Mouse (Mus musculus) intestine, postnatal 0 days (tissue): ENCODE measurements around the gene Cfap77. TPM values are rescaled to one million over a fixed set of nuclear protein-coding genes. Genes with fewer than 3 reads are reported as not detected.

Experiments
- ATAC-seq: fragments of 200-750 bp; cut with Nextera tagmentation; 2 replicates; pipeline ENCODE4 v1.8.0; 2017; ENCODE audit warnings: mild to moderate bottlenecking, moderate TSS enrichment, moderate library complexity
- H3K27ac ChIP-seq: fragments of 300-500 bp; sonication (generic); 2 replicates; pipeline ENCODE4 v1.5.1; 2014; ENCODE audit warnings: mild to moderate bottlenecking, low read depth, low read length, moderate library complexity
- H3K27me3 ChIP-seq: fragments of 300-500 bp; sonication (generic); replicated peaks from 2 replicates; pipeline ENCODE4 v1.6.1; 2014; ENCODE audit warnings: low read length, mixed read lengths; ENCODE audit not compliant: control insufficient read depth, insufficient read depth
- H3K36me3 ChIP-seq: fragments of 300-500 bp; sonication (generic); 2 replicates; pipeline ENCODE4 v1.6.1; 2014; ENCODE audit warnings: mild to moderate bottlenecking, moderate library complexity; ENCODE audit not compliant: control insufficient read depth, insufficient read depth
- H3K4me1 ChIP-seq: fragments of 300-500 bp; sonication (generic); replicated peaks from 2 replicates; pipeline ENCODE4 v1.6.1; 2014; ENCODE audit warnings: antibody characterized with exemption, low read length, mixed read lengths; ENCODE audit not compliant: control insufficient read depth, insufficient read depth
- H3K4me2 ChIP-seq: fragments of 300-500 bp; sonication (generic); replicated peaks from 2 replicates; pipeline ENCODE4 v1.6.1; 2014; ENCODE audit warnings: low read depth, mild to moderate bottlenecking, moderate library complexity
- H3K4me3 ChIP-seq: fragments of 300-500 bp; sonication (generic); 2 replicates; pipeline ENCODE4 v1.5.1; 2014; ENCODE audit warnings: low read depth, low read length
- H3K9ac ChIP-seq: fragments of 300-500 bp; sonication (generic); 2 replicates; pipeline ENCODE4 v1.6.1; 2014; ENCODE audit warnings: mild to moderate bottlenecking, low read depth, low read length
- H3K9me3 ChIP-seq: fragments of 300-500 bp; sonication (generic); 2 replicates; pipeline ENCODE4 v1.6.1; 2016; ENCODE audit warnings: mixed run types; ENCODE audit not compliant: control insufficient read depth
- CTCF ChIP-seq: sonication (generic); IDR thresholded peaks from 2 replicates; pipeline ENCODE4 v1.5.1; 2016; ENCODE audit warnings: low read depth, mild to moderate bottlenecking, control low read depth, antibody characterized with exemption, moderate library complexity
- WGBS: fragments of 180-500 bp; shearing (Covaris S2); extraction: QIAGEN DNeasy Blood & Tissue Kit; methylation state at CpG from one replicate; pipeline ENCODE4 v1.1.7; 2014; 5-methylcytosine and 5-hydroxymethylcytosine counted together
- polyA plus RNA-seq: library from polyadenylated mRNA; unstranded; fragments of >200 nt; fragmentation: Nextera tagmentation; extraction: Ambion mirVana; gene quantifications from 2 replicates; pipeline ENCODE4 v1.2.1, GENCODE M21; 2015

Cfap77 gene
- polyA plus RNA-seq, 1 experiment from 2014 or later, result 0.08 TPM

DNA sequence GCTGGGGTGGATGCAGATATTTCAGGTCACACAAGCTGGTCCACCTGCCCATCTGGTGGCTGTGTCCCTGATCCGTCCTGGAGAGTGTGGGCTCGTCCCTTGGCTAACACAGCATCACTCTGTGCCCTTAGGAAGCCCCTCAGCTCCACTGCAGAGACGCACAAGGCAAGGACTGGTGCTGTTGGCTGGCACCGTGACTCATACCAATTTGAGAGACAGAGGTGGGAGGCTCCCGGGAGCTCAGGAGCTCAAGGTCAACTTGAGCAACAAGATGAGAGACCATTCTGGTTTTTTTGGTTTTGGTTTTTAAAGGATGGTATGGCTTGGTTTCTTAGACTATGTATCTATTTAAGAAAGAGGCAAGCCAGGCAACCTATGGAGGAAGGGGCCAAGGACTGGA lies 42.3 kb downstream of the Cfap77 start:
- no peak overlapping the region for H3K27ac ChIP-seq
- H3K36me3 ChIP-seq, result no peaks in the 10 kb centered on the region
- no peak for TF ChIP-seq CTCF
- H3K9ac ChIP-seq, result no peak overlapping the region
- no peaks in the 10 kb centered on the region for H3K4me1 ChIP-seq
- no peak overlapping the region for H3K4me2 ChIP-seq
- H3K27me3 ChIP-seq, result no peaks in the 10 kb centered on the region; the same call in 1 of the 2 replicates
- ATAC-seq, result no peak
- no peak overlapping the region for H3K4me3 ChIP-seq
- 71% methylated on average over 5 of the region's 5 CpGs for WGBS
- no peaks in the 10 kb centered on the region for H3K9me3 ChIP-seq

DNA sequence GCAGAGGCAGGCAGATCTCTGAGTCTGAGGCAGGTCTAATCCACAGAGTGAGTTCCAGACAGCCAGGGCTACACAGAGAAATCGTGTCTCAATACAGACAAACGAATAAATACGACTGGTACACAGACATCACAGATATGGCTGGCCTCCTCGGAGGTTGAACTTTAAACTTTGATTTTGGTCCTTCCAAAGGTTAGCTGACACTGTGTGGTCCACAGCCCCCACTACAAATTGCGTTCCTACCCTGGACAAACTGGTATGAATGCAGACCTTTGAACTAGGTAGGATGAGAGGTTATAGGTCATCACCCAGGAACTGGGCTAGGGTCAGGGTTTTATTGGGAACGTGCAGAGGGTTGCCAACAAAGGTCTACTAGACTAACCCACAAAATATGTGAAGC lies 47.2 kb downstream of the Cfap77 start:
- H3K27me3 ChIP-seq, result no peaks in the 10 kb centered on the region; the same call in 1 of the 2 replicates
- H3K4me3 ChIP-seq, result no peak overlapping the region
- no peak overlapping the region for H3K27ac ChIP-seq
- no peaks in the 10 kb centered on the region for H3K9me3 ChIP-seq
- no peak for TF ChIP-seq CTCF
- H3K4me1 ChIP-seq, result no peaks in the 10 kb centered on the region
- H3K9ac ChIP-seq, result no peak overlapping the region
- ATAC-seq, result no peak
- WGBS, result 67% methylated on average over 6 of the region's 6 CpGs
- no peaks in the 10 kb centered on the region for H3K36me3 ChIP-seq
- H3K4me2 ChIP-seq, result no peak overlapping the region

DNA sequence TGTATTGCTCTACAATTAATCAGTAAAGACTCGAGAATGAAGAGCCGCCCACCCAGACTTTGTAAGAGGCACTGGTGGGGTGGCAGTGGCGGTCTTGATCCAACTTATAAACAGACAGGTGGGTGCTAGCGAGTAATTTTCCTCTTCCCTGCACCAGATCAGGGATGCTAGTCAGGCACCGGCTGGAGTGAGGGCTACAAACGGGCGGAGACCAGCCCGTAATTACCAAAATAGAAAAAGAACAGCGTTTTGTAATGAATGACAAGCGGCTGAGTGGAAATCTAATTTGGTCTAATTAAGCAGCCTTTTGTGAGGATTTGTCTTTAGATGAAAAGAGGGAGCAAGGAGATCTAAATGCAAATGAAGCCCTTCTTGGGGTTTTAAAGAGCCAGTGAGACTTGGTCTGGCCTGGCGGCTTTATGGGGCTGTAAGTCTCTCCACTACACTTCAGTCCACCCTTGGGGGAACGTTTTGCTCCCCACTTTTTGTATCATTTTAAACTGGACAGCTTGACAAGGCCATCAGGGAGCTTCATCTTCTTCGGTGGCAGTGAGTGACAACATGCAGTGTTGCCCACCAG lies 48.3 kb downstream of the Cfap77 start:
- 77% methylated on average over 13 of the region's 13 CpGs for WGBS

DNA sequence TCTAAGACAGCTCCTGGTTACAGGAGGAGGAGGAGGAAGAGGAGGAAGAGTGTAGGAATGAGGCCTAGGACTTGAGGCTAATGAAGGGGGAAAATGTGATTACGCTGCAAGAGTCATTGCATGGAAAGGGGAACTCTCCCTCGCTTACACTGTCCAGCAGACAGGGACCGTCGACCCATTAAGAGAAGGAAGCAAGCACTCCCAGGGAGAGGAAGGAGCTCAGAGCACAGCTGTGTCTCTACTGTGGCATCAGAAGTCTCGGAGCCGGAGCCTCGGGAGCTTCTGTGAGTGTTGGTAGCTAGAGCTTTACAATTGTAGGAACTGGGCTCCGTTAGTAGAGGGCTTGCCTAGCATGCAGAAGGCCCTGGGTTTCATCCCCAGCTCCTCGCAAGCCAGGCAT lies 50.8 kb downstream of the Cfap77 start:
- Histone ChIP-seq H3K27ac (no peak overlapping the region), H3K4me3 (no peak overlapping the region), H3K4me2 (no peak overlapping the region), H3K4me1 (no peaks in the 10 kb centered on the region), H3K36me3 (no peaks in the 10 kb centered on the region), H3K9me3 (no peaks in the 10 kb centered on the region), H3K9ac (no peak overlapping the region), H3K27me3 (no peaks in the 10 kb centered on the region)
- no peak for ATAC-seq
- TF ChIP-seq CTCF, result no peak
- 67% methylated on average over 9 of the region's 9 CpGs for WGBS

More for the DNA sequence above, 48.3 kb downstream of the Cfap77 start:
- no peak for TF ChIP-seq CTCF
- Histone ChIP-seq H3K4me1 (no peaks in the 10 kb centered on the region), H3K4me3 (no peak overlapping the region), H3K36me3 (no peaks in the 10 kb centered on the region), H3K27ac (no peak overlapping the region), H3K9me3 (no peaks in the 10 kb centered on the region), H3K9ac (no peak overlapping the region), H3K4me2 (no peak overlapping the region), H3K27me3 (no peaks in the 10 kb centered on the region; the same call in 1 of the 2 replicates)
- ATAC-seq, result no peak

DNA sequence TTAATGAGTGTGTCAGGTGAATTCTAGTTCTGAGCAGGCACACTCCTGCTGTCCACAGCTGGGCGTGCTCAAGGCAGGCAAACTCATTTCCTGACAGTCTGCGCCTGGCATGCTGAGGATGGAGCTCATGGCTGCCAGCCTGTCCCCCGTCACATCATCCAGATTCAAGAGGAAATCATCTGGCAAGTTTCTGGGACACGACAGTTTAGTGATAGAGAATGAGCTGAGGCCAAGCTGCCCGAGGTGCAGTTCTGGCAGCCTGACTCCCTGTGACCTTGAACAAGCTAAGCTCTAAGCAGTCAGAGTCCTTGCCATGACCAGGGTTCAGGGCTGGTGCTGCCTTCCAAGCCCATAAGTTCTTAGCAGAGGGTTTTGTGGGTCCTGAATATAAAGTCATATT lies 56.6 kb downstream of the Cfap77 start:
- Histone ChIP-seq H3K4me1 (no peaks in the 10 kb centered on the region), H3K36me3 (no peaks in the 10 kb centered on the region), H3K27ac (no peak overlapping the region), H3K9me3 (no peaks in the 10 kb centered on the region), H3K4me2 (no peak overlapping the region), H3K9ac (no peak overlapping the region), H3K27me3 (no peaks in the 10 kb centered on the region), H3K4me3 (no peak overlapping the region)
- TF ChIP-seq CTCF, result no peak
- ATAC-seq, result no peak
- WGBS, result 57% methylated on average over 5 of the region's 5 CpGs

DNA sequence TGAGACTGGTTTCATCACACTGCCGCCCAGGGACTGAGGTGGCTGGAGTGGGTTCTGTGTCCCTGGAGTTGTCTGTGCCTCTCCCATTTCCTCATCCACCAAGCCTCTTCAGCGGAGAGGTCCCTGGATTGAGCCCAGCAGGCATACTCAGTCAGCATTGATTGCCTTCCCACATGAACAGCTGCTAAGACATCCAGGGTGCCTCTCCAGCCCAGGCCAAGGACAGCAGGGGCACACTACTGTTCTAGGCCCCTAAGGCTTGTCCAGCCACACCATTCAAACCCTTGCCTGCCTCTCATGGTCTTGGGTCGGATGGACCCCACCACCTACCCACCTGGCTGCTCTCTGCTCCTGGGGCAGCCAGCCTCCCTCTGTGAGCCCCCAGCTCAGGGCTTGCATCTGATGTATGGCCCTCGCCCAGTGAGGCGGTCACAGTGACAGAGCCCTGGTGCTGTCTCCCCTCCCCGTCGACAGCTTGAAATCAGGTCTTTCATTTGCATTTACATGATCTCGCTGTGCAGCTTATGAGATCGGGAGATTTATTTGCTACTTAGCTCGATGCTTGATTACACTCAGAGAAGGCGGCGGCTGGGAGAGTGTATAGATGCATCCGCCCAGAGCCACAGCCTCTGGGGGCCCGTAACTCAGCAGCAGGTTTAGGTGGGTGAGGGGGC lies 57.6 kb downstream of the Cfap77 start:
- no peak for TF ChIP-seq CTCF
- H3K27ac ChIP-seq, result no peak overlapping the region
- no peaks in the 10 kb centered on the region for H3K4me1 ChIP-seq
- no peaks in the 10 kb centered on the region for H3K36me3 ChIP-seq
- no peak overlapping the region for H3K4me3 ChIP-seq
- 64% methylated on average over 14 of the region's 14 CpGs for WGBS
- H3K27me3 ChIP-seq, result no peaks in the 10 kb centered on the region
- H3K4me2 ChIP-seq, result no peak overlapping the region
- H3K9ac ChIP-seq, result no peak overlapping the region
- no peak for ATAC-seq
- no peaks in the 10 kb centered on the region for H3K9me3 ChIP-seq
